Mouse (Mus musculus): ENCODE measurements around the gene Tom1l2.

The Tom1l2 gene

DNA sequence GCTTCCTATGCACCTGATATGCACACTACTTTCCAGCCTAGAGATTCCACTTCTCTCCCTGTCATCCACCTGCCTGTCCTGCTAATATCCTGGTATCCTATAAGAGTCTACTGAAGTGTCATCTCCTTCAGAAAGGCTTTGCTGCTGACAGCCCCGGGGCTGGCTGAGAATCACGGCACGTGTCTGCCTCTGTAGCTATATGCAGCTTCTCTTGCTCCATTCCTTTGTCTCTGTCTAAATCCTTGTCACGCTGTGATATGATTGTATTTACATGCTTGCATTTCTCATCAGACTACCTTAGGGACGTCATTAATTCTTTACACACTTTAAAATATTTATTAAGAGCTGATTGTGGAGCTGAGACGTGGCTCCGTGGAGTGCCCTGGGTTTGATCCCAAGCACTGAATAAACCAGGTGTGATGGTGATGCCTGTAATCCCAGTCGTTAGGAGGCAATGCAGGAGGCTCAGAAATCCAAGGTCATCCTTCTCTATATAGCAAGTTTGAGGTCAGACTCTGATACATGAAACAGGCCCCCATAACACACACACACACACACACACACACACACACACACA, 75.5 kb downstream of the Tom1l2 start:
- ATAC-seq (ENCODE audit: insufficient number of reproducible peaks, low FRiP score, low TSS enrichment): no peak

DNA sequence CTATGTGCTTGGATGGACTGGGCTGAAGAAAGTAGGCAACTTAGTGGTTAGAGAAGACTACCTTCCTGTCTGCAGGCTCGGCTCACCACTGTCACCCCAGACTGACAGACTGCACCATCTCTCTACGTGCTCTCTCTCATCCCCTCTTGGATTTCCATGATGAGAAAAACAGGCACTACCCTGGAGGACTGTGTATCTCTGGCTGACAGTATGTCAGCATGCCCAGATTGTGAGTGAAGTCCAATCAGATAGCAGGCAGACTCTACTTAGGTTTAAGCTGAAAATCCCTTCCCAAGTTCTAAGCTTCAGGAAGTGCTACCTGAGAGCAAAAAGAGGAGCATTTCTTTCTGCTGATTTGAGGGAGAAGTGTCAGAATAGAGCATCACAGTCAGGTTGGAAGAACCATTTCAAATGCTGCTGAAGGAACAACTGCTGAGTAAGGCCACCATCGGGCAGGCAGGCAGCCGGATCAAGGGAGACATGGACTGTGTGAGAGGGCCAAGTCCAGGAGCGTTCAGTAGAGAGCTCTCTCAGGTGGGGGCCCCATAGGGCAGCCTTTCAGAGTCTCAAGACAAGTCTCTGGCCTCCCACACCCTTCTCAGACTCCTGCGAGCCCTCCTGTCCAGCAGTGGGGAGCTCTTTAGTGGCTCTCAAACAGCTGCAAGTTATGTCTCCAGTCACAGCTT, 76.2 kb downstream of the Tom1l2 start:
- no peak for ATAC-seq (ENCODE audit: insufficient number of reproducible peaks, low FRiP score, low TSS enrichment)

DNA sequence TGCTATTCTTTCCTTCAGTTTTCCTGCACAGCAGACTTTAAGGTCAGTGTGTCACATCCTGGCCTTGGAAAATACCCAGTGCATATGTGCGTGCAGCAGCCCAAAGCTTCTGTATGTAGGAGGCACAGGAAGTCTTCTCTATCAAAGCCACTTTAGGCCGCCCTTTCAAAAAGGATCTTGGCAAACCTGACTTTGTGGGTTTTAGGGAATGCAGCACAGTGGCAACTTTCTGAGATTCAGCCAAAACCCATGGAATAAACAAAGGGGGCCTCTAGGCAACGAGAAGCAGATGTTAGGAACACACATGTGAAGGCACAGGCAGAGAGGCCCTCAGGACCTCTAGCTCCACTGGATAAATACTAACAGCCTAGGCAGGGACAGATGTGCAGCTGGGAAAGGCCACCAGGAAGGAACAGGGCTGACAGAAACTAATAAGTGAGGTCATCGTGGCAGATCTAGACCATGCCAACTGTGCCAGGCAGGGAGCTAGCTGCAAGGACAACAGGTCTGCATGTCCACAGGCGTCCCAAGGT, 79.4 kb downstream of the Tom1l2 start:
- no peak for ATAC-seq (ENCODE audit: insufficient number of reproducible peaks, low FRiP score, low TSS enrichment)

DNA sequence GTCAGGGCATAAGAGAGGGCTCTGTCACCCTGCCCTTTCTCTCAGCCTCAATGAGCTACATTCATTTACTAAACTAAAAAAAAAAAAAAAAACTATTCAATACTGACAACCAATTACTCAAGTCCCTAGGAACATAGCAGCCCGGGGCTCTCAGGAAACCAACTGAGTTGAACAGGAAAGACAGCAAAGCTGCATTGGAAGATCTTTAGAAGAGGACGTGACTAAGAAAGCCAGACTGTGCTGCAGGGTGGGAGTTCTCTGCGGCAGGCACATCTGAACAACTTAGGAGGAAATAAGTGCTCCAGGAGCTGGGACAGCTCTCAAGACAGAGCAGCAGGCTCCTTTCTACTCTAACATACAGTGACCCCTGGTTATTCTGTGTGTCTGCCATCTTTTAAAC, 84.1 kb downstream of the Tom1l2 start:
- ATAC-seq (ENCODE audit: insufficient number of reproducible peaks, low FRiP score, low TSS enrichment): no peak

DNA sequence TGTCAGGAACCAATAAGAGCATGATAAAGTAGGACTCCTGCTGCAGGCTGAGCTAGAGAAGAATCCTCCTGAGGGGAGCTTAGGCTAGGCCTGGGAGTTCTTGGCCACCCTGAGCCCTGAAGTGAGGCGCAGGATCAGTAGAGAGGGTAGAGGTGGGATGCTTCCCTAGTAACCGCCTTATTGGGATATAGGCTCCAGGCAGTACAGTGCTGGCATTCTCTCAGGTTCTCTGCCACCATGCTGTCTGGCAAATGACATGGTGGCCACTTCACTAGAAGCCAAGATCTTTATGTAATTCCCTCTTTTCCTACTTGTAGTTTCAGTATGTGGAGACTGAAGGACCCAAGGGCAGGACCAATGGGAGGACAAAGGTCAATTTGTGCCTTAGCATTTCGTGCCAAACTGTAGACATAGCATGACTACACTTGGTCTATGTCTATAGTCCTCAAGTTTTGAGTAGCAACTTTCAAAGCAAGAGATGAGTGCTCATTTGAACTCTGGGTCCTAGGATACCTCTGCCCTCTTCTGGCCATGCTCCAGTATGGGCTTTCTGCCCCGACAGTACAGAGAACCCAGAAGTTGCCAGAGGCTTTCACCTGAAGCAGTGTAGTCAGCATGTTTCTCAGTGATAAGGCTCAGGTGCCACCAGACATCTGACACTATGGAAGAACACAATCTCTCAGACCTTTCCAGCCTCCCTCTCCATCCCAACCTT, 87.3 kb downstream of the Tom1l2 start:
- ATAC-seq (ENCODE audit: insufficient number of reproducible peaks, low FRiP score, low TSS enrichment): no peak

DNA sequence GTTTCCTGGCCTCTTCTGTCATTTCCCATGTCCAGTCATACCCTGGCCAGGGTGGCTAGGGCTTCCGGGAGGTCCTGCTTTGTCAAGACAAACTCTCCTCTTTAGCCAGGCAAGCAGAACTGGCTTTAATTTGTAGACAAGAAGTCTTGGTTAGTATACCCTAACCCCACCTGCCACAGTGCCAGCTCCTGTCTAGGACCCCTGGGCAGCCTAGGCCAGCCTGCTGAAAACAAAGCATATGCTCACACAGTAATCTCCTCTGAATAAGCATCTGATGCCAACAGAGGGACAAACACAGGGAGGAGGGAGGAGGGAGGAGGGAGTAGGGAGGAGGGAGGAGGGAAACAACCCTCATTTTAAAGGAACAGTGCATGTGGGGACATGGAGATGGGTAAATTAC, 88.1 kb downstream of the Tom1l2 start:
- peak; percentile 90 for ATAC-seq (ENCODE audit: insufficient number of reproducible peaks, low FRiP score, low TSS enrichment)

DNA sequence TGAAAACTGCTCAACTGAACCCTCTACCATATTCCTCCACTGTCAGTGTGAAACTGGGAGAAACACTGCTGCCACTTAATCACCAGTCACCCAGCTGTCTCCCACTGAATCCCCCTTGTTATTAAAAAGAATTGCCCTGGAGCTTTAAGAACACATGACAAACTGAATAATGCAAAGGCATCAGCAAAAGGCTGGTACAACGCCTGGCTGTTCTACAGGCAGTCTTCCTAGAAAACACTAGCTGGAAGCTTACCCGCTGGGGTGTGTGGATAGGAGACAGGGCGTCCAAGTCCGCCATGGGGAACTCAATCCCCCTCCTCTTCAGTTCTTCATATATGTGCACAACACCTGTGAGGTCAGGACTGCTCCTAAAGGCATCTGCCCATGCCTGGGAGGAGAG, 90.3 kb downstream of the Tom1l2 start:
- ATAC-seq (ENCODE audit: insufficient number of reproducible peaks, low FRiP score, low TSS enrichment): no peak

DNA sequence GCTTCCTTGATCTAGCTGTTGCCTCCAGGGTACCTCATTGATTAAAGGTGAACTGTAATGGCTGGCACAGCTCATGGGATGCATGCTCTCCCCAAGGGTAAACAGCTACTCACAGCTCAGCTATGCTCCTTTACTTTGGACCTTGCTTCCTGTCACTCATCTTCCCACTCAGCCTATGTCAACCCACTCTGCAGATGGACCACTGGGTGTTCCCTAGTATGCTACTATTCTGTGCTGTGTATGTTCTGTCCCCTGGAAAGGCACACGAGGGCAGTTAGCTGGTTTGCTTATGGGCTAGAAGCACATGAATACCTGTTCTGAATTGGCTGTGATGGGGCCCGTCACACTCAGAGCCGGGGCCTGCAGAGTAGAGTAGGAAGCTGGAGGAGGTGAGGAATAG, 92.0 kb downstream of the Tom1l2 start:
- ATAC-seq (ENCODE audit: insufficient number of reproducible peaks, low FRiP score, low TSS enrichment): no peak

DNA sequence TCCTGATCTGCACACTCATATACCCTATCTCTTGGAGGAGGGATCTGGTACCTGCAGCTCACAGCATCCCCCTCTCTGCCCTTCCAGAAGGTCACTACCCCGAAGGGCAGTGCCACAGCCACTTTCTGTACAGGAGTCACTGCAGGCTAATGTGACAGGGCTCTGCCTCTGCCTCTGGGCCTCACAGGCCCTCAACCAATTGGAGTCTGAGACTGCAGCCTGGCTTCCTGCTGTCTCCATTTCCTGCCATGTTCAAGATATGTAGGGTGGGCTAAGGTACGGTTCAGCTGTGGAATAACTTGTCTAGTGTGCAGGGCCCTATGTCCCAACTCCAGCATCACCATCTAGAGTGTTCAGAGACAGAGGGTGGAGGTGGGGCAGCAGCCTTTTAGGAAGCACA, 95.0 kb downstream of the Tom1l2 start:
- ATAC-seq (ENCODE audit: insufficient number of reproducible peaks, low FRiP score, low TSS enrichment): no peak

DNA sequence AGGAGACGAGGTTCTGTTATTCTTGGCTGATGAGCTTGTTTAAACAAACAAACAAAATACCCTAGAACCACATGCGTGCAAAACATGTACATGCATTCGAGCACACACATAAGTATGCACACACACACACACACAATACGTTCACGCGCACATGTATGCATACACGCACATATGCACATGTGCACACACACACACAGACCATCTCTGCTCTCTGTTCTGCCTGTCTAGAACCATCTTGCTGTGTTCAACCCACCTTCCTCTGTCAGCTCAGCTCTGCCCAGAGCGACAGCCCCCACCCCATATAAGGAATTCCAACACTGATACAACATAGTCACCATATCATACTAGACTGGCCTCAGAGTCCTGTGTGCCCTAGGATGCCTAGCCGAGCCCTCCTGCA, 96.0 kb downstream of the Tom1l2 start:
- peak; percentile 15; the same call in 1 of the 2 replicates for ATAC-seq (ENCODE audit: insufficient number of reproducible peaks, low FRiP score, low TSS enrichment)

DNA sequence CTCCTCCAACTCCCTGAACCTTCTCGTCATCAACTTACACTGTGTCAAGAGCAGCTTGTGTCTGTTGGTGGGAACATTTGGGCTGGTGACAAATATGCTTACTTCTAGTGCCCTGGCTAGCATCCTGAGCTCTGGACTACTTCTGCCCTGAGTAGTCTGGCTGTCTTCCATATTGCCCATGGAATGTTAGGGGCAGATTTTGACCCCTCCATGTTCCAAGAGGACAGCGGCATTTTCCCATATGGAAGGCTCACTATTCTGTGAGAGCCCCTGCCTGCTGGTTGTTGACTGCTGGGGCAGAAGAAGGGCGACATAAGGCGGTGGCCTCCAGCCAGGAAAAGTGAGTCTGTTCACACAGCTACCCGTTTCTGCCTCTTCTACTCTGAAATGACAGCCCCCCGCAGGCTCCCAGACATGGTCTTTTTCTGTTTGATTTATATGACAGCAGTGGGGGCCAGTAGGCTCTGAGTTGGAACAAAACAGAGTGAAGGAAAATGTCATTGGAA, 96.5 kb downstream of the Tom1l2 start:
- ATAC-seq (ENCODE audit: insufficient number of reproducible peaks, low FRiP score, low TSS enrichment): peak; percentile 64; the same call in 1 of the 2 replicates

DNA sequence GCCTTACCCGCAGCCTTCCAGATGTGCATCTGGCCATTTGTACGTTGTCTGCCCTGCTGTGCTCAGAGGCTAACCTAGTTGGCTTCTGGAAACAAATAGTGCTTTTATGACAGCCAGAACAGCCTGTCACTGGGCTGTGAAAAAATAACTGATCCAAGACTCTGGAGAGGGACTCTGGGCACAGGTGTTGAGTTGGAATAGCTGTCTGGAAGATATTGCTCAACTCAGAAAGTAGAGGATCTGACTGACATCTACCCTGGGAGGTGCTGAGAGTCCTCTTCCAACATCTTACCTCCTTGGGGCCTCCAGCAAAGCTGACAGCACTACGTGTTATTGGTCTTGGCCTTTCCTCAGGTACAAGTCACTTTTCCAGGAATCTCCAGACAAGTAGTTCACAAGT, 97.1 kb downstream of the Tom1l2 start:
- no peak for ATAC-seq (ENCODE audit: insufficient number of reproducible peaks, low FRiP score, low TSS enrichment)

DNA sequence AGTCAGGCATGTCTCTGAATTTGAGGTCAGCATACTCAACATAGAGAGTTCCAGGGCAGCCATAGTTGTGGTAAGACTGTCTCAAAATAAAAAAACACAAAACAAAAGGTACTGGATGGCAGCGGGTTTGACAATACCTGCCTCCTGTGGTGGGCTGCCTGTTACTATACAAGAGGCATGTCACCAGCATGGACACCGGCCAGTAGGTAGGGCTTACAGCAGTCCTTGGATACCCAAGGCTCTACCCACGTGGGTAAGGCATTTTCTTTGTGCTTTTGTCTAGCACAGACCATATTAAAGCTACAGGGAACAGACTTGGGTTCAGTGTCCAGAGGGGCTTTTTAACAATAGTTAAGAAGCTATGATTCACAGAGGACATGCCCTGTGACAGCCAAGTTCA, 97.5 kb downstream of the Tom1l2 start:
- ATAC-seq (ENCODE audit: insufficient number of reproducible peaks, low FRiP score, low TSS enrichment): no peak

DNA sequence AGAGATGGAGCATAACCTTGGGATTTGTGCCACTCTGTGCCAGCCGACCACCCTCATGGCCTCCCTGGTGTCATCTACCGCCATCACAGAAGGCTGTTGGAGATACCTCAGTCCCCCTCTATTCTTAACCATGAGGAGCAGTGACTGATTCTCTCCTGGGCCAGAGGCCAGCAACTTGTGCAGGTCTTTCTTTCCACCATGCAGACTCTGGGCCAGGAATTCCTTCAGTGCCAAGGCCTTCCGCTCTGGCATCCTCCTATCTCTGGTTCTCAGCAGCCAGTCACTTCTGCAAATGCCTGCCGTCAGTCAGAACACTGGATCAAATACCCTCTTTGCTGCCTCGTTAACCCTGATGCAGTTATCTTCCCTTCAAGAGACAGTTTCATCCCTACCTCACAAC, 98.4 kb downstream of the Tom1l2 start:
- ATAC-seq (ENCODE audit: insufficient number of reproducible peaks, low FRiP score, low TSS enrichment): no peak

DNA sequence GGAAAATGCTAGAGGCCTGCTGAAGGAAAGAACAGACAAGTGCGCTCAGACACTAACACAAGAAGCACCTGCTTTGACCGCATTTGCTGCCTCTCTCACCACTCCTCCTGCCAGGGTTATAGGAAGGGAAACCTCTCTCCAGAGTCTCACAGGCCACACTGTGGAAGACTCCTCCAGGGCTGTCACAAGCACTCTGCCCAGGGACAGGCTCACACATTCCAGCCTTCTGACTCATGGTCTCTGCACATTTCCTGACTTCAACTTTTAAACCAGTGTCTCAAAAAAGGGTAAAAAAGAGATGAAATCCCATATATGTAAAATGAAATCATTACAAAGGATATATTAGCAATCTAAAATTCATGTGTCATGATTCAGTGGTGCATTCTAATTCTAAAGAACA, 99.2 kb downstream of the Tom1l2 start:
- no peak for ATAC-seq (ENCODE audit: insufficient number of reproducible peaks, low FRiP score, low TSS enrichment)

DNA sequence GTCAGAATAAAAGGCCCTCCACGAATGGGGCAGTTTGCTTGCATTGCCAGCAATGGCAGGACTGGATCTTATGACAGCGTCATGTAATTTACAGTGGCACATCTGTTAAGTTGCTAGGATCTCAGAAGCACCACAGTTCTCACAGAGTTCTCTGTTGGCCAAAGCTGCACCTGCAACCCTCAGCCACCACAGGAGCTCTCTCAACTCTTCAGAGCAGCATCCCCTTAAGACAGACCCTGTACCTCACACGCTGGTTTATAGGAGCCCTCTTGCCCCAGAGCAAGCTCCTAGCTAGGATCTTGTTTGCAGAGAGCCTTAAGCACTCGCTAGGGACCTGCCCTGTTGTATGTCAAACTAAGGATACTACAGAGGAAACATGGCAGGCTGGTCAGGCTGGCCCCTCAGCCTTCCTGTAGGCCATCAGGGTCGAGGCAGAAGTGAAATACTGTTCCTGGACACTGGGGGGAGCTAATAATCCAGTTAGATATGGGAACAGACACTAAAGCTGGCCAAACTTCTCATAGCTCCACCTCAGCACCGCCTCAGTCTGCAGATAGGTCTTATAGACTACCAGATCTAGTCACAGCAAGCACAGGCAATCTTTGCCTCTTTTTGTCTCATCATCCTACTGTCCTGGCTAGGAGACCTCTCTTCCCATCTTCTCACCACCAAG, 101.6 kb downstream of the Tom1l2 start:
- no peak for ATAC-seq (ENCODE audit: insufficient number of reproducible peaks, low FRiP score, low TSS enrichment)

DNA sequence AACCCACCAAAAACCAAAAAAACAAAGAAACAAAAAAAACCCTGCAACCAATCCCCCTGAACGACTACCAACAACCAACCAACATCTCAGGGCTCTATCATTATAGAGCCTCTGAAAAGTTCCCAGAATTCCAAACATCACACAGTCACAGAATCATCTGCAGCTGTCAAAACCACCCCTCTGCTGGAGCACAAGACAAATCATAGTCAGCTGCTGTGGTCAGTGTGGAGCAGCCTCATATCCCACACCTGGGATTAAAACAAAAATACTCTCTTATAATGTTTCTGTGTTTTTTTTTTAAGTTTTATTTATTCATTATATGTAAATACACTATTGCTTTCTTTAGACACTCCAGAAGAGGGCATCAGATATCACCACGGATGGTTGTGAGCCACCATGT, 102.8 kb downstream of the Tom1l2 start:
- no peak for ATAC-seq (ENCODE audit: insufficient number of reproducible peaks, low FRiP score, low TSS enrichment)

DNA sequence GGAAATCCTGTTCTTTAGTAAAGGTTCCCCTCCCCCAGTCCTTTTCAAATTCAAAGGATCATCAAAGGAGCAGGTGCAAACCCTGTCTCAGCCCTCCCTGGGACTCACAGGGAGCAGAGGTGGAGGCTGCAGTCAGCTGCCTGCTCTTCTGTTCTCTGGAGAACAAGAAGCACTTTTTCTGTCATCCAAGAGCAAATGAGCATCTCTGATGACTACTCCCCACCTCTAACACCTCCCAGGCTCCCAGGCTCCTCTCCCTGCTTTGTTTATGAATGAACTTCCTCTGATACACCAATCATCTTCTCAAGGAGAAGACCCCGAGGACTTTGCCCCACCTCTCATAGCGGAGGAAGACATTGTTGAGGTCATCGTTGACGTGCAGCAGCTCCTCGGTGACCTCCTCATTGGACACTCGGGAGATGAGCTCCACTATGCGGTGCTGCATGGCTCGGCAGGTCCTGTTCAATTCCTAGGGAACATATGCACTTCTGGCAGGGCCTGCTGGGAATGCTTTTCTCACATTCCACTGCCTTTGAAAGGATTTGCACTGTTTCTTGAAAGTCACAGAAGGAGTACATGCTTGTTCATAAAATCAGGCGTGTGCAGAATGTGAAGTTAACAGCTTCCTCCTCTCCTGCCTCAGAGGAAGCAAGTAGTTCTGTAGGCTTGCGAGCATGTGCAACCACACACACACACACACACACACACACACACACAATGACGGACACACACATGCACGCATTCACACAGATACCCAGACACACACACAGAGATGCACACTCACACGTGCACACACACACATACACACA, 103.9 kb downstream of the Tom1l2 start:
- ATAC-seq (ENCODE audit: insufficient number of reproducible peaks, low FRiP score, low TSS enrichment): no peak

DNA sequence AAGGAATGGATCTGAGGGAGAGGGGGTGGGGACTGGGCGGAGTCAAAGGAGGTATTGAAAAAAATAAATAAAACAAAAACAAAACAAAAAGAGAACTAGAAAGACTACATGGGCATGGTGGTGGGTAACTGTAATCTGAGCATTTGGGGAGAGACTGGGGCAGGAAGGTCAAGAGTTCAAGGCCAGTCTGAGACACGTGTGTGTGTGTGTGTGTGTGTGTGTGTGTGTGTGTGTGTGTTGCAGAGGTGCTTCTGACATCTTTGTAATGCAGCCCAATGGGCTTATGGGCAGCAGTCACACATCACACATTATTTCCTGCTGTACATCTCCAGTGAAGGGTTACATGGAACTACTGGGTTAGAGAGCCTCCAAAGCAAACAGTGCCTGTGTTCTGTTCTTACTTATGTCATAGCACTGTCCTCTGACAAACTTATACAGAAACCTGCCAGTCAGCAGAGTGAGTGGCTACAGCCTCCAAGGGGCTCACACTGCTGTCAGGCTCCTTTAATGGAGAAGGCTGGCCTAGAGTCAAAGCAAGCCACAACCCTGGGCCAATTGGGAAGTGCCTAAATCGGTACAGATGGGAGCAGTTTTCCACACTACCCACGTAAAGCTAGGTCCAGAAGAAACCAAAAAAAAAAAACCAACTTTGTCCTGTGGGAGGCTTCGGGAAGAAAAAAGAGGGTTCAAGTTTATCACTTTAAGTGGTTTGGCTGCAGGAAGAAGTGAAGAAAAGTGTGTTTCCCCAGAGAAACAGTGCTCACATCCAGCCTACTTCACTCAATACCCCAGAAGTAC, 104.8 kb downstream of the Tom1l2 start:
- ATAC-seq (ENCODE audit: insufficient number of reproducible peaks, low FRiP score, low TSS enrichment): no peak

Data from cerebellum, adult (tissue).